Mouse (Mus musculus): ENCODE measurements around the gene Pml. TPM values are rescaled to one million over a fixed set of nuclear protein-coding genes. Genes with fewer than 3 reads are reported as not detected.
"Not testable (repeated sequence)": the region's sequence is repeated elsewhere in the genome, so short reads cannot be mapped to it uniquely, and the experiment has no call there.

The Pml gene
- polyA plus RNA-seq, 1 experiment from 2014 or later, result 28.3 TPM

- no peaks in the 10 kb centered on the region for H3K27me3 ChIP-seq (replicated peaks; ENCODE audit: control insufficient read depth, insufficient read depth, low read length)
- no peaks in the 10 kb centered on the region for H3K9me3 ChIP-seq (ENCODE audit: control insufficient read depth, low read length)
- 78% methylated on average over 3 of the region's 3 CpGs for WGBS
- DNase-seq (ENCODE audit: low spot score), result no peak
- no peak for ATAC-seq (replicated peaks; ENCODE audit: low FRiP score)
- no peak overlapping the region for H3K4me3 ChIP-seq (ENCODE audit: low read depth, low read length)
- H3K27ac ChIP-seq (ENCODE audit: low read depth, low read length), result no peak overlapping the region; the same call in 1 of the 2 replicates
- H3K4me1 ChIP-seq (replicated peaks; ENCODE audit: control insufficient read depth, insufficient read depth, low read length), result peaks cover 14% of the 10 kb centered on the region
- H3K9ac ChIP-seq (ENCODE audit: low read depth, low read length), result no peak overlapping the region
- no peak overlapping the region for H3K4me2 ChIP-seq
- H3K36me3 ChIP-seq (ENCODE audit: control insufficient read depth, insufficient read depth, low read length), result no peaks in the 10 kb centered on the region
Observed at GRCm38 (mm10) chr9:58267046-58267445, 17.5 kb upstream of the Pml start.

DNA sequence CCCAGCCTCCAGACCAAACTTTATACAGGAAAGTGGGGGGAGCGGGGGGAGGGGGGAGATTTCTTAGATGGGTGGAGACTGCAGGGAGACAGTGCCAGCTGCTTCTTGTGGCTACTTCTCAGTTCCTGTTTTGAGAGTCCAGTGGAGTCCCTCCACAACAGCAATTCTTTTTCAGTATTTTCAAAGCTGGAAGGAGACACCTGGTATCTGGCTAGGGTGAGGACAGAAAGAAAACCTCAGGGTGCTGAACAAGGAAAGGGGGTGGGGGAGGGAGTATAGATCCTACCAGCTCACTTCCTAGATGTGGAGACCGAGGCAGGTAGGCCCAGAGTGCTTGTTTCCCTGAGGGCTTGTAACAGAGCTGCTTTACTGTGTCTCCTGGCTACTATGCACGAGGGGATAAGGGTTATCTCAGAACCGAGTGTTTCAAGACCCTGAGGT is 17.0 kb upstream of the Pml start:
- no peak overlapping the region for H3K4me3 ChIP-seq (ENCODE audit: low read depth, low read length)
- WGBS, result 10% methylated on average over 4 of the region's 4 CpGs
- no peaks in the 10 kb centered on the region for H3K36me3 ChIP-seq (ENCODE audit: control insufficient read depth, insufficient read depth, low read length)
- no peak for DNase-seq (ENCODE audit: low spot score)
- H3K9ac ChIP-seq (ENCODE audit: low read depth, low read length), result no peak overlapping the region
- no peaks in the 10 kb centered on the region for H3K27me3 ChIP-seq (replicated peaks; ENCODE audit: control insufficient read depth, insufficient read depth, low read length)
- ATAC-seq (replicated peaks; ENCODE audit: low FRiP score), result no peak
- H3K27ac ChIP-seq (ENCODE audit: low read depth, low read length), result no peak overlapping the region; the same call in 1 of the 2 replicates
- peaks cover 14% of the 10 kb centered on the region for H3K4me1 ChIP-seq (replicated peaks; ENCODE audit: control insufficient read depth, insufficient read depth, low read length)
- no peaks in the 10 kb centered on the region for H3K9me3 ChIP-seq (ENCODE audit: control insufficient read depth, low read length)
- H3K4me2 ChIP-seq, result no peak overlapping the region

- Histone ChIP-seq H3K4me2 (no peak overlapping the region), H3K27ac (ENCODE audit: low read depth, low read length) (no peak overlapping the region), H3K9me3 (ENCODE audit: control insufficient read depth, low read length) (no peaks in the 10 kb centered on the region), H3K27me3 (replicated peaks; ENCODE audit: control insufficient read depth, insufficient read depth, low read length) (no peaks in the 10 kb centered on the region), H3K36me3 (ENCODE audit: control insufficient read depth, insufficient read depth, low read length) (peaks cover 3% of the 10 kb centered on the region; the same call in 1 of the 2 replicates), H3K4me1 (replicated peaks; ENCODE audit: control insufficient read depth, insufficient read depth, low read length) (peaks cover 14% of the 10 kb centered on the region), H3K4me3 (ENCODE audit: low read depth, low read length) (no peak overlapping the region), H3K9ac (ENCODE audit: low read depth, low read length) (no peak overlapping the region)
- no peak for DNase-seq (ENCODE audit: low spot score)
- WGBS, result 65% methylated on average over 3 of the region's 3 CpGs
- no peak for ATAC-seq (replicated peaks; ENCODE audit: low FRiP score)
Observed at GRCm38 (mm10) chr9:58265368-58265767, 15.8 kb upstream of the Pml start.

- DNase-seq (ENCODE audit: low spot score) (no peak), ATAC-seq (replicated peaks; ENCODE audit: low FRiP score) (no peak)
- no peaks in the 10 kb centered on the region for H3K27me3 ChIP-seq (replicated peaks; ENCODE audit: control insufficient read depth, insufficient read depth, low read length)
- H3K9me3 ChIP-seq (ENCODE audit: control insufficient read depth, low read length), result no peaks in the 10 kb centered on the region
- no peak overlapping the region for H3K4me2 ChIP-seq
- no peak overlapping the region for H3K27ac ChIP-seq (ENCODE audit: low read depth, low read length)
- H3K4me1 ChIP-seq (replicated peaks; ENCODE audit: control insufficient read depth, insufficient read depth, low read length), result peaks cover 14% of the 10 kb centered on the region
- H3K9ac ChIP-seq (ENCODE audit: low read depth, low read length), result no peak overlapping the region
- 91% methylated on average over 5 of the region's 5 CpGs for WGBS
- no peak overlapping the region for H3K4me3 ChIP-seq (ENCODE audit: low read depth, low read length)
- H3K36me3 ChIP-seq (ENCODE audit: control insufficient read depth, insufficient read depth, low read length), result peaks cover 6% of the 10 kb centered on the region; the same call in 1 of the 2 replicates
Observed at GRCm38 (mm10) chr9:58262507-58262906, 12.9 kb upstream of the Pml start.

DNA sequence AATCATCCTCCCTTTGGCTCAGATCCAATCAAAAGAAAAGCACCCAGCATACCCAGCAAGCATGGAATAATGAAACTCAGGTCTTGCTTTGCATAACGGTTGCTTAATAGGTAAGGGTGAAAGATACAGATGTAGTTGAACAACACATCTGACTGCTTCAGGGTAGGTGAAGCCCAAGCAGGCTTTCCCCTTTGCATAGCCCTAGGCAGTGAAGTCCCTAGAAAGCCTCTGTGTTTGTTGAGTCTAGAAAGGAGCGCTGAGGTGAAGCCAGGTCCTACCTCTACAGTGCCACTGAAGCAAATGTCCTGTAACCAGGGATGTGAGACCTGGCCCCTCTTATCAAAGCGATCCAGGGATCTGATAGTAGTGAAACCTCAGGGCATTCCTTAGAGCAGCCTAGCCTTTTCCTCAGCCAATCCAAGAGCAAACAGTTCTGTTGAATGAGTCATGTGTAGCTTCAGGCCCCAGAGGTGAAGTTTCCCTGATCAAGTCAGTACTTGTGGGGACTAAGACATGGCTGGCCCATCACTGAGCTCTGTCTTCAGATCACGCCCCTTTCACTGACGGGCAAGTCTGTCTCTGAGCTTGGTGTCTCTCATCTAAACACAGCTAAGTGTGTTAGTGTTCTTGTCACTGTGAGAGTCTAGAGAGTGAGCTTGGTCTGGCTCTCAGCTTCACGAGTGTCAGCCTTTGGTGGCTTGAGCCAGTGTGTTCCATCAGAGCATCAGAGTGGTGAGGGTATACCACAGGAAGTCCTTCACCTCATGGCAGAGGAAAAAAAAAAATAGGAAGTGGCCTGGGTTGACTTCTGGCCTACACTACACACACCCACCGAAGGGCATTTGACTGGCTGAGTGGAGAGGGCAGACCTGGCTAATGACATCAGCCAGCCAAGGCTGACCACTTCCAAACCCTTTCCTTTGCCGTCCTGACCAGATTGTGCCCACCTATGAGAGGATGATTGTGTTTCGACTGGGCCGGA is 6.4 kb upstream of the Pml start:
- H3K27me3 ChIP-seq (replicated peaks; ENCODE audit: control insufficient read depth, insufficient read depth, low read length), result no peaks in the 10 kb centered on the region
- ATAC-seq (replicated peaks; ENCODE audit: low FRiP score), result no peak
- no peak overlapping the region for H3K4me2 ChIP-seq
- DNase-seq (ENCODE audit: low spot score), result no peak
- no peak overlapping the region for H3K27ac ChIP-seq (ENCODE audit: low read depth, low read length)
- WGBS, result 71% methylated on average over 10 of the region's 10 CpGs
- peaks cover 8% of the 10 kb centered on the region; the same call in 1 of the 2 replicates for H3K36me3 ChIP-seq (ENCODE audit: control insufficient read depth, insufficient read depth, low read length)
- no peak overlapping the region for H3K4me3 ChIP-seq (ENCODE audit: low read depth, low read length)
- H3K9me3 ChIP-seq (ENCODE audit: control insufficient read depth, low read length), result no peaks in the 10 kb centered on the region
- no peak overlapping the region for H3K9ac ChIP-seq (ENCODE audit: low read depth, low read length)
- peaks cover 6% of the 10 kb centered on the region for H3K4me1 ChIP-seq (replicated peaks; ENCODE audit: control insufficient read depth, insufficient read depth, low read length)

- no peak overlapping the region for H3K27ac ChIP-seq (ENCODE audit: low read depth, low read length)
- H3K4me2 ChIP-seq, result no peak overlapping the region
- H3K27me3 ChIP-seq (replicated peaks; ENCODE audit: control insufficient read depth, insufficient read depth, low read length), result no peaks in the 10 kb centered on the region
- ATAC-seq (replicated peaks; ENCODE audit: low FRiP score) (no peak), DNase-seq (ENCODE audit: low spot score) (no peak)
- 54% methylated on average over 2 of the region's 2 CpGs for WGBS
- peaks cover 4% of the 10 kb centered on the region; the same call in 1 of the 2 replicates for H3K36me3 ChIP-seq (ENCODE audit: control insufficient read depth, insufficient read depth, low read length)
- H3K9me3 ChIP-seq (ENCODE audit: control insufficient read depth, low read length), result no peaks in the 10 kb centered on the region
- no peak overlapping the region for H3K9ac ChIP-seq (ENCODE audit: low read depth, low read length)
- H3K4me1 ChIP-seq (replicated peaks; ENCODE audit: control insufficient read depth, insufficient read depth, low read length), result peaks cover 13% of the 10 kb centered on the region
- H3K4me3 ChIP-seq (ENCODE audit: low read depth, low read length), result no peak overlapping the region
Observed at GRCm38 (mm10) chr9:58255105-58255504, 5.5 kb upstream of the Pml start.

DNA sequence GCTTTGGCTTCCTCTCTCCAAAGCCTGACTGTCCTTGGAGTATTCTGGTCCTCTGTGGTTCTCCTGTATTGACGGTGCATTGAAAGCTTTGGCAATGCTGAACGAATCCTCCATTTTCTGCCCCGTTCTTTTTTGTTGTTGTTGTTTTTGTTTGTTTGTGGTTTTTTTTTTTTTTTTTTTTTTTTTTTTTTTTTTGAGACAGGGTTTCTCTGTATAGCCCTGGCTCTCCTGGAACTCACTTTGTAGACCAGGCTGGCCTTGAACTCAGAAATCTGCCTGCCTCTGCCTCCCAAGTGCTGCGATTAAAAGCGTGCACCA is 4.2 kb upstream of the Pml start:
- not testable (repeated sequence) for ATAC-seq (replicated peaks; ENCODE audit: low FRiP score); DNase-seq (ENCODE audit: low spot score); H3K9me3 ChIP-seq (ENCODE audit: control insufficient read depth, low read length); H3K27me3 ChIP-seq (replicated peaks; ENCODE audit: control insufficient read depth, insufficient read depth, low read length); H3K36me3 ChIP-seq (ENCODE audit: control insufficient read depth, insufficient read depth, low read length)
- WGBS, result 63% methylated on average over 5 of the region's 5 CpGs
- H3K9ac ChIP-seq (ENCODE audit: low read depth, low read length), result peak overlapping the region; percentile 66
- peaks cover 17% of the 10 kb centered on the region for H3K4me1 ChIP-seq (replicated peaks; ENCODE audit: control insufficient read depth, insufficient read depth, low read length)
- peak overlapping the region; percentile 66 for H3K4me3 ChIP-seq (ENCODE audit: low read depth, low read length)
- peak overlapping the region; percentile 74 for H3K4me2 ChIP-seq
- H3K27ac ChIP-seq (ENCODE audit: low read depth, low read length), result 0 out of 2 replicates have a peak overlapping the region, but pooled peaks have one; percentile 49

GRCm38 (mm10) chr9:58253033-58253804 is 3.6 kb upstream of the Pml start, which contains the start of gene Stoml1:
TSS of gene Stoml1 (plus strand) at chr9:58253164.
- H3K4me2 ChIP-seq, result peak within 1 kb of the TSS; percentile 74
- ATAC-seq (replicated peaks; ENCODE audit: low FRiP score) (peak; percentile 95), DNase-seq (ENCODE audit: low spot score) (peak; percentile 96)
- under 1% methylated on average over 31 of the region's 31 CpGs for WGBS
- peaks cover 2% of the 10 kb centered on the region; the same call in 1 of the 2 replicates for H3K36me3 ChIP-seq (ENCODE audit: control insufficient read depth, insufficient read depth, low read length)
- H3K4me1 ChIP-seq (replicated peaks; ENCODE audit: control insufficient read depth, insufficient read depth, low read length), result peaks cover 22% of the 10 kb centered on the region
- H3K4me3 ChIP-seq (ENCODE audit: low read depth, low read length), result peak within 1 kb of the TSS; percentile 66
- 0 out of 2 replicates have a peak within 1 kb of the TSS, but pooled peaks have one; percentile 49 for H3K27ac ChIP-seq (ENCODE audit: low read depth, low read length)
- no peaks in the 10 kb centered on the region for H3K9me3 ChIP-seq (ENCODE audit: control insufficient read depth, low read length)
- H3K9ac ChIP-seq (ENCODE audit: low read depth, low read length), result peak within 1 kb of the TSS; percentile 66
- no peaks in the 10 kb centered on the region for H3K27me3 ChIP-seq (replicated peaks; ENCODE audit: control insufficient read depth, insufficient read depth, low read length)

Measured in liver, embryonic 11.5 days (tissue).